Mouse (Mus musculus) urinary bladder, adult 2 months (tissue): ENCODE measurements around the gene Muc3. TPM values are rescaled to one million over a fixed set of nuclear protein-coding genes. Genes with fewer than 3 reads are reported as not detected.

Experiments used
- DNase-seq: peaks from one replicate; pipeline ENCODE4 v3.0.0; 2022; ENCODE audit warnings: low spot score
- polyA plus RNA-seq: library from polyadenylated mRNA; depleted of rRNA; stranded (reverse); fragments of >200 nt; gene quantifications from 2 replicates; pipeline ENCODE4 v1.2.3, GENCODE M21; 2012; rRNA removed

The Muc3 gene
- polyA plus RNA-seq, 1 experiment, result not detected

- DNase-seq, result no peak
Measured at GRCm38 (mm10) chr5:137095135-137095534, 54.0 kb downstream of the Muc3 start.

- no peak for DNase-seq
Measured at GRCm38 (mm10) chr5:137093720-137094119, 55.4 kb downstream of the Muc3 start.

GRCm38 (mm10) chr5:137091560-137091959, 57.6 kb downstream of the Muc3 start:
- no peak for DNase-seq

GRCm38 (mm10) chr5:137090870-137091269, 58.3 kb downstream of the Muc3 start:
- DNase-seq, result no peak

- DNase-seq, result no peak
Measured at GRCm38 (mm10) chr5:137087410-137087809, 61.7 kb downstream of the Muc3 start.

- no peak for DNase-seq
Measured at GRCm38 (mm10) chr5:137085731-137086130, 63.4 kb downstream of the Muc3 start.

GRCm38 (mm10) chr5:137085021-137085420, 64.1 kb downstream of the Muc3 start:
- no peak for DNase-seq

Other genes with a start within 250 kb of the Muc3 start
- 22.5 and 22.6 TPM in 2 replicates for gene Ift22, start 241.2 kb downstream of the Muc3 start, polyA plus RNA-seq
- 190 and 203 TPM in 2 replicates for gene Fis1, start 196.0 kb downstream of the Muc3 start, polyA plus RNA-seq
- 6.5 and 10.6 TPM in 2 replicates for gene Cldn15, start 182.7 kb downstream of the Muc3 start, polyA plus RNA-seq
- 45.8 and 50.9 TPM in 2 replicates for gene Plod3, start 162.3 kb downstream of the Muc3 start, polyA plus RNA-seq
- 62.3 and 66.6 TPM in 2 replicates for gene Znhit1, start 161.3 kb downstream of the Muc3 start, polyA plus RNA-seq
- gene Vgf, start 122.9 kb downstream of the Muc3 start, polyA plus RNA-seq, result 0.08 and 0.15 TPM in 2 replicates
- gene Ap1s1, start 103.2 kb downstream of the Muc3 start, polyA plus RNA-seq, result 96.2 and 118 TPM in 2 replicates
- gene Serpine1, start 77.1 kb downstream of the Muc3 start, polyA plus RNA-seq, result 6.2 and 8.3 TPM in 2 replicates
- 5.7 and 11.9 TPM in 2 replicates for gene Trim56, start 33.1 kb downstream of the Muc3 start, polyA plus RNA-seq
- gene Muc3a, start 63.1 kb upstream of the Muc3 start, polyA plus RNA-seq, result 1.3 and 1.4 TPM in 2 replicates
- 0.87 and 1.1 TPM in 2 replicates for gene Ache, start 138.2 kb upstream of the Muc3 start, polyA plus RNA-seq
- 8.2 and 9.0 TPM in 2 replicates for gene Ufsp1, start 145.3 kb upstream of the Muc3 start, polyA plus RNA-seq
- 163 and 168 TPM in 2 replicates for gene Srrt, start 158.4 kb upstream of the Muc3 start, polyA plus RNA-seq
- 54.5 and 62.8 TPM in 2 replicates for gene Trip6, start 165.1 kb upstream of the Muc3 start, polyA plus RNA-seq
- 16.6 and 17.1 TPM in 2 replicates for gene Slc12a9, start 184.3 kb upstream of the Muc3 start, polyA plus RNA-seq
- gene Ephb4, start 200.8 kb upstream of the Muc3 start, polyA plus RNA-seq, result 24.2 and 31.4 TPM in 2 replicates